Mouse (Mus musculus) spleen, adult 18-20 months (tissue): Measurements from ENCODE around the gene Gm19668.
"Not testable (repeated sequence)": the region's sequence is repeated elsewhere in the genome, so short reads cannot be mapped to it uniquely, and the experiment has no call there.

Source experiments
- DNase-seq, 2 experiments: peaks; one replicate each; pipeline ENCODE4 v3.0.0; 2022; ENCODE audit warnings: mixed read lengths in 2 of 2

The Gm19668 gene

GRCm38 (mm10) chr10:77798921-77799508 lies at the start of gene Gm19668:
Gene Gm19668 (minus strand): TSS chr10:77799133.
- DNase-seq = no peak

GRCm38 (mm10) chr10:77847538-77847937 lies 48.6 kb upstream of the Gm19668 start:
- DNase-seq = no peak

GRCm38 (mm10) chr10:77846961-77847360 lies 48.0 kb upstream of the Gm19668 start:
- no peak for DNase-seq

GRCm38 (mm10) chr10:77846503-77846902 lies 47.6 kb upstream of the Gm19668 start, which contains the start of gene Gm36176:
Gene Gm36176 (plus strand): TSS chr10:77846803.
- no peak for DNase-seq

GRCm38 (mm10) chr10:77839006-77839405 lies 40.1 kb upstream of the Gm19668 start:
- DNase-seq = no peak

GRCm38 (mm10) chr10:77835647-77836046 lies 36.7 kb upstream of the Gm19668 start, which contains the start of gene Krtap10-10:
Gene Krtap10-10 (plus strand): TSS chr10:77835947.
- DNase-seq = no peak

- DNase-seq = no peak
These were observed 28.0 kb upstream of the Gm19668 start, which contains the start of gene Krtap10-4 for GRCm38 (mm10) chr10:77826951-77827350. Gene Krtap10-4 (minus strand): TSS chr10:77827095.

GRCm38 (mm10) chr10:77819203-77819602 lies 20.3 kb upstream of the Gm19668 start:
- no peak for DNase-seq

GRCm38 (mm10) chr10:77818523-77818922 lies 19.6 kb upstream of the Gm19668 start:
- DNase-seq = no peak

- peak in 1 of 2 experiments; percentile 32 for DNase-seq
These were observed 16.6 kb upstream of the Gm19668 start for GRCm38 (mm10) chr10:77815514-77815913.

GRCm38 (mm10) chr10:77814382-77814781 lies 15.4 kb upstream of the Gm19668 start, which contains the start of gene Gm2696:
Gene Gm2696 (plus strand): TSS chr10:77814682.
- no peak for DNase-seq

GRCm38 (mm10) chr10:77811743-77812142 lies 12.8 kb upstream of the Gm19668 start, which contains the start of gene Gm9507:
Gene Gm9507 (minus strand): TSS chr10:77811843.
- DNase-seq = no peak

GRCm38 (mm10) chr10:77804095-77804494 lies 5.2 kb upstream of the Gm19668 start:
- no peak for DNase-seq

GRCm38 (mm10) chr10:77798164-77798920 lies 591 bp downstream of the Gm19668 start:
- DNase-seq = not testable (repeated sequence)

GRCm38 (mm10) chr10:77797677-77798076 lies 1.3 kb downstream of the Gm19668 start:
- DNase-seq = no peak

- DNase-seq = no peak
These were observed 4.0 kb downstream of the Gm19668 start, which contains the start of gene Gm9639 for GRCm38 (mm10) chr10:77794976-77795375. Gene Gm9639 (minus strand): TSS chr10:77795076.

GRCm38 (mm10) chr10:77788621-77789020 lies 10.3 kb downstream of the Gm19668 start:
- DNase-seq = no peak

- not testable (repeated sequence) for DNase-seq
These were observed 11.1 kb downstream of the Gm19668 start, which contains the start of gene Gm7137 for GRCm38 (mm10) chr10:77787876-77788275. Gene Gm7137 (minus strand): TSS chr10:77788200.

GRCm38 (mm10) chr10:77783396-77783795 lies 15.5 kb downstream of the Gm19668 start:
- not testable (repeated sequence) for DNase-seq

GRCm38 (mm10) chr10:77782442-77782841 lies 16.5 kb downstream of the Gm19668 start, which contains the start of gene Gm3250:
Gene Gm3250 (minus strand): TSS chr10:77782542.
- DNase-seq = not testable (repeated sequence)

- DNase-seq = not testable (repeated sequence)
These were observed 22.1 kb downstream of the Gm19668 start, which contains the start of gene Gm7138 for GRCm38 (mm10) chr10:77776844-77777243. Gene Gm7138 (minus strand): TSS chr10:77776944.

- DNase-seq = not testable (repeated sequence)
These were observed 26.8 kb downstream of the Gm19668 start for GRCm38 (mm10) chr10:77772142-77772541.

GRCm38 (mm10) chr10:77771225-77771624 lies 27.7 kb downstream of the Gm19668 start, which contains the start of gene Gm3238:
Gene Gm3238 (minus strand): TSS chr10:77771325.
- not testable (repeated sequence) for DNase-seq
